ENCODE assay signal across 8 mouse cellular contexts in genomic region chr9:53384873-53385272, GRCm38 (mm10). TPM values are rescaled to one million over a fixed set of nuclear protein-coding genes. Genes with fewer than 3 reads are reported as not detected.
A peak's percentile ranks its signal among the peaks of the same experiment; 100 is the strongest.
DNase-seq lines count a peak whose midpoint lies in the region; ATAC-seq and TF ChIP-seq lines count a peak whose summit lies in the region.

No protein-coding gene starts in this region.

- WGBS in lung, adult 2 months: 6% methylated on average over 8 of the region's 8 CpGs
- WGBS in hindbrain, postnatal 0 days: 9% methylated on average over 8 of the region's 8 CpGs
- 3% methylated on average over 8 of the region's 8 CpGs for WGBS in midbrain, postnatal 0 days

- peak overlapping the region; percentile 88 for H3K27ac ChIP-seq in embryonic fibroblast, embryonic 13.5 days (ENCODE audit: insufficient read depth, low read length)
- peak overlapping the region; percentile 94 for H3K27ac ChIP-seq in hindbrain, postnatal 0 days
- H3K27ac ChIP-seq in midbrain, postnatal 0 days (ENCODE audit: low read depth, low read length): peak overlapping the region; percentile 84

- peak; percentile 58; the same call in 1 of the 2 replicates for ATAC-seq in hindbrain, postnatal 0 days
- peak; percentile 57; the same call in 1 of the 2 replicates for ATAC-seq in midbrain, postnatal 0 days (ENCODE audit: low FRiP score)
- ATAC-seq in cerebellum, adult (ENCODE audit: insufficient number of reproducible peaks, low FRiP score, low TSS enrichment): no peak

- TF ChIP-seq CTCF in lung, adult 2 months (IDR thresholded peaks at IDR 0.05; ENCODE audit: insufficient read depth, low read length): no peak
- TF ChIP-seq CTCF in embryonic fibroblast, embryonic 13.5 days (IDR thresholded peaks at IDR 0.05; ENCODE audit: borderline replicate concordance, insufficient read depth, low read length): no peak
- no peak for TF ChIP-seq CTCF in hindbrain, postnatal 0 days (IDR thresholded peaks at IDR 0.05; ENCODE audit: low read depth)
- no peak for TF ChIP-seq CTCF in midbrain, postnatal 0 days (IDR thresholded peaks at IDR 0.05)

- no peak for DNase-seq in lung, adult 2 months
- no peak for DNase-seq in lung, adult 18-20 months
- peak; percentile 53 for DNase-seq in hindbrain, postnatal 0 days (ENCODE audit: low spot score)
- DNase-seq in midbrain, postnatal 0 days (ENCODE audit: low spot score): no peak
- no peak for DNase-seq in gastrocnemius, adult 8-10 months (ENCODE audit: low spot score in 2 of 2)
- DNase-seq in right cerebral cortex, postnatal 25 days: no peak

- no peak for TF ChIP-seq POLR2A in lung, adult 2 months (IDR thresholded peaks at IDR 0.05; ENCODE audit: borderline replicate concordance, extremely low read depth, low read depth, low read length)
- TF ChIP-seq POLR2A in embryonic fibroblast, embryonic 13.5 days (IDR thresholded peaks at IDR 0.05; ENCODE audit: low read depth, low read length): no peak

- peak overlapping the region; percentile 97 for H3K4me2 ChIP-seq in hindbrain, postnatal 0 days (ENCODE audit: low read depth, low read length)
- peak overlapping the region; percentile 96 for H3K4me2 ChIP-seq in midbrain, postnatal 0 days (ENCODE audit: low read depth, low read length, poor library complexity, severe bottlenecking)

- H3K9me3 ChIP-seq in hindbrain, postnatal 0 days (ENCODE audit: low read length): no peaks in the 10 kb centered on the region
- no peaks in the 10 kb centered on the region for H3K9me3 ChIP-seq in midbrain, postnatal 0 days (ENCODE audit: low read length)

- peak overlapping the region; percentile 88 for H3K9ac ChIP-seq in hindbrain, postnatal 0 days (replicated peaks; ENCODE audit: low read length)
- H3K9ac ChIP-seq in midbrain, postnatal 0 days (replicated peaks; ENCODE audit: low read length, poor library complexity, severe bottlenecking): peak overlapping the region; percentile 76

- H3K4me3 ChIP-seq in lung, adult 2 months (replicated peaks; ENCODE audit: extremely low read depth, low read depth, low read length): peak overlapping the region; percentile 82
- H3K4me3 ChIP-seq in embryonic fibroblast, embryonic 13.5 days (ENCODE audit: insufficient read depth, low read length): peak overlapping the region; percentile 63
- H3K4me3 ChIP-seq in hindbrain, postnatal 0 days (ENCODE audit: low read length): peak overlapping the region; percentile 71
- peak overlapping the region; percentile 51 for H3K4me3 ChIP-seq in midbrain, postnatal 0 days (ENCODE audit: low read depth, low read length)

- no peaks in the 10 kb centered on the region for H3K27me3 ChIP-seq in hindbrain, postnatal 0 days (ENCODE audit: insufficient read depth, low read length)
- no peaks in the 10 kb centered on the region for H3K27me3 ChIP-seq in midbrain, postnatal 0 days (ENCODE audit: insufficient read depth, low read length)

- no peaks in the 10 kb centered on the region for H3K4me1 ChIP-seq in lung, adult 2 months (ENCODE audit: control insufficient read depth, insufficient read depth, low read length)
- no peaks in the 10 kb centered on the region; the same call in none of the 2 replicates for H3K4me1 ChIP-seq in embryonic fibroblast, embryonic 13.5 days (ENCODE audit: control insufficient read depth, insufficient read depth, low read length)
- no peaks in the 10 kb centered on the region for H3K4me1 ChIP-seq in hindbrain, postnatal 0 days (ENCODE audit: insufficient read depth, low read length)
- H3K4me1 ChIP-seq in midbrain, postnatal 0 days (ENCODE audit: insufficient read depth, low read length): no peaks in the 10 kb centered on the region

- no peaks in the 10 kb centered on the region for H3K36me3 ChIP-seq in hindbrain, postnatal 0 days (ENCODE audit: insufficient read depth, low read length)
- H3K36me3 ChIP-seq in midbrain, postnatal 0 days (ENCODE audit: insufficient read depth, low read length): no peaks in the 10 kb centered on the region

RNA-seq across cellular contexts. Expression of gene Kdelc2, which starts 1.0 kb away (rescaled TPM):
- polyA plus RNA-seq in lung, adult 2 months (2012; rRNA removed): 11.5 and 14.2 TPM in 2 replicates
- polyA plus RNA-seq in embryonic fibroblast, embryonic 13.5 days (2011; ENCODE audit: insufficient read length, low read depth, missing spikeins): 34.7 and 51.7 TPM in 2 replicates
- total RNA-seq in hindbrain, postnatal 0 days (2014; rRNA removed): 5.5 and 6.8 TPM in 2 replicates
- 8.1 and 8.7 TPM in 2 replicates for polyA plus RNA-seq in hindbrain, postnatal 0 days (2015; fragmentation: Nextera tagmentation; extraction: Ambion mirVana)
- total RNA-seq in midbrain, postnatal 0 days (2014; rRNA removed): 5.9 TPM in 2 replicates
- 6.4 and 7.0 TPM in 2 replicates for polyA plus RNA-seq in midbrain, postnatal 0 days (2015; fragmentation: Nextera tagmentation; extraction: Ambion mirVana)
- 1 to 10 TPM; 3.0 to 4.3 (median 3.8) TPM for total RNA-seq in gastrocnemius, adult 8-10 months (2022)

RNA-seq across cellular contexts. Expression of gene 4930550C14Rik, which starts 17.3 kb away (rescaled TPM):
- 0.55 and 1.3 TPM in 2 replicates for polyA plus RNA-seq in lung, adult 2 months (2012; rRNA removed)
- polyA plus RNA-seq in embryonic fibroblast, embryonic 13.5 days (2011; ENCODE audit: insufficient read length, low read depth, missing spikeins): 1.2 and 2.1 TPM in 2 replicates
- 0.18 and 0.26 TPM in 2 replicates for total RNA-seq in hindbrain, postnatal 0 days (2014; rRNA removed)
- 0.49 and 0.59 TPM in 2 replicates for polyA plus RNA-seq in hindbrain, postnatal 0 days (2015; fragmentation: Nextera tagmentation; extraction: Ambion mirVana)
- 0.71 TPM in 1 of 2 replicates, not detected in the other for total RNA-seq in midbrain, postnatal 0 days (2014; rRNA removed)
- 0.36 and 0.49 TPM in 2 replicates for polyA plus RNA-seq in midbrain, postnatal 0 days (2015; fragmentation: Nextera tagmentation; extraction: Ambion mirVana)
- total RNA-seq in gastrocnemius, adult 8-10 months (2022): not detected
